Mouse (Mus musculus): ENCODE data around the gene Ercc1. TPM values are rescaled to one million over a fixed set of nuclear protein-coding genes. Genes with fewer than 3 reads are reported as not detected.

Gene Ercc1
- total RNA-seq, 1 experiment from 2014 or later: 45.8 TPM

- peak; percentile 74 for DNase-seq
Observed at GRCm38 (mm10) chr7:19368380-19368779, 23.8 kb downstream of the Ercc1 start.

- peak; percentile 68 for DNase-seq
Observed at GRCm38 (mm10) chr7:19369823-19370425, 25.3 kb downstream of the Ercc1 start.

GRCm38 (mm10) chr7:19373367-19373766, 28.8 kb downstream of the Ercc1 start:
- DNase-seq: no peak

GRCm38 (mm10) chr7:19375368-19375767, 30.8 kb downstream of the Ercc1 start:
- no peak for DNase-seq

- DNase-seq: no peak
Observed at GRCm38 (mm10) chr7:19376019-19376418, 31.4 kb downstream of the Ercc1 start.

- no peak for DNase-seq
Observed at GRCm38 (mm10) chr7:19378049-19378448, 33.5 kb downstream of the Ercc1 start.

GRCm38 (mm10) chr7:19381377-19382165, 37.0 kb downstream of the Ercc1 start, which contains the start of gene Ercc2:
Ercc2 (plus strand) TSS chr7:19382010.
- peak; percentile 99 for DNase-seq

GRCm38 (mm10) chr7:19382166-19382541, 37.6 kb downstream of the Ercc1 start:
- DNase-seq: peak; percentile 41

GRCm38 (mm10) chr7:19383708-19384107, 39.1 kb downstream of the Ercc1 start:
- DNase-seq: no peak

GRCm38 (mm10) chr7:19388699-19389413, 44.3 kb downstream of the Ercc1 start:
- no peak for DNase-seq

GRCm38 (mm10) chr7:19394484-19394883, 49.9 kb downstream of the Ercc1 start:
- DNase-seq: no peak

- peak; percentile 72 for DNase-seq
Observed at GRCm38 (mm10) chr7:19399496-19400280, 55.1 kb downstream of the Ercc1 start.

GRCm38 (mm10) chr7:19400946-19401345, 56.4 kb downstream of the Ercc1 start:
- no peak for DNase-seq

- DNase-seq: no peak
Observed at GRCm38 (mm10) chr7:19402535-19403112, 58.0 kb downstream of the Ercc1 start.

- peak; percentile 54 for DNase-seq
Observed at GRCm38 (mm10) chr7:19403731-19404296, 59.2 kb downstream of the Ercc1 start, which contains the start of gene Klc3. Klc3 (minus strand) TSS chr7:19404104.

- no peak for DNase-seq
Observed at GRCm38 (mm10) chr7:19404476-19404875, 59.9 kb downstream of the Ercc1 start, which contains the start of gene Ckm. Ckm (plus strand) TSS chr7:19404776.

- DNase-seq: peak; percentile 84
Observed at GRCm38 (mm10) chr7:19405417-19405816, 60.8 kb downstream of the Ercc1 start.

All from adrenal gland, postnatal 25 days (tissue).